Mouse (Mus musculus) brain, embryonic 14.5 days (tissue): ENCODE measurements at regions not wholly inside any gene's neighbourhood (a gene's known extent, or its start where the extent isn't known, plus 50 kb on each side); places are given as distances from the start of the nearest gene placed in this dataset.

Experiments
- DNase-seq: peaks from one replicate; pipeline ENCODE4 v3.0.0-alpha.2; 2011; ENCODE audit warnings: low read depth
- CTCF ChIP-seq: fragments of 200-500 bp; IDR thresholded peaks from 2 replicates; pipeline ENCODE4 v1.5.1; 2012; ENCODE audit warnings: inconsistent platforms, mild to moderate bottlenecking, moderate library complexity, borderline replicate concordance; ENCODE audit not compliant: insufficient read depth, insufficient read length; ENCODE audit errors: extremely low read depth
- POLR2A ChIP-seq: fragments of 200-500 bp; IDR thresholded peaks from 2 replicates; pipeline ENCODE4 v1.6.1; 2012; ENCODE audit warnings: mild to moderate bottlenecking, inconsistent platforms, borderline replicate concordance; ENCODE audit not compliant: poor library complexity, insufficient read depth, insufficient read length, severe bottlenecking; ENCODE audit errors: extremely low read depth

- TF ChIP-seq POLR2A (no peak), CTCF (no peak)
- DNase-seq = no peak
Measured at GRCm38 (mm10) chr2:9650082-9650481, 231.0 kb upstream of the 4930412O13Rik start.

GRCm38 (mm10) chr2:9658880-9659279 lies 222.2 kb upstream of the 4930412O13Rik start:
- TF ChIP-seq POLR2A (no peak), CTCF (no peak)

GRCm38 (mm10) chr2:9669621-9670020 lies 211.4 kb upstream of the 4930412O13Rik start:
- TF ChIP-seq POLR2A (no peak), CTCF (no peak)
- DNase-seq = no peak

More at GRCm38 (mm10) chr2:9658880-9659279, 222.2 kb upstream of the 4930412O13Rik start:
- DNase-seq = no peak

GRCm38 (mm10) chr2:9681691-9682152 lies 199.3 kb upstream of the 4930412O13Rik start:
- DNase-seq = no peak
- no peak for TF ChIP-seq POLR2A
- TF ChIP-seq CTCF = no peak

- DNase-seq = no peak
- TF ChIP-seq CTCF (no peak), POLR2A (no peak)
Measured at GRCm38 (mm10) chr2:9683673-9684210, 197.3 kb upstream of the 4930412O13Rik start.

- TF ChIP-seq POLR2A (no peak), CTCF (no peak)
- DNase-seq = no peak
Measured at GRCm38 (mm10) chr2:9688176-9688575, 192.9 kb upstream of the 4930412O13Rik start.

GRCm38 (mm10) chr2:9689518-9689917 lies 191.5 kb upstream of the 4930412O13Rik start:
- no peak for DNase-seq
- TF ChIP-seq CTCF (no peak), POLR2A (no peak)

GRCm38 (mm10) chr2:9691506-9691905 lies 189.5 kb upstream of the 4930412O13Rik start:
- no peak for DNase-seq
- TF ChIP-seq CTCF = no peak
- no peak for TF ChIP-seq POLR2A

- no peak for DNase-seq
- TF ChIP-seq CTCF (no peak), POLR2A (no peak)
Measured at GRCm38 (mm10) chr2:9691906-9692305, 189.1 kb upstream of the 4930412O13Rik start.

- TF ChIP-seq CTCF (no peak), POLR2A (no peak)
Measured at GRCm38 (mm10) chr2:9693351-9693750, 187.7 kb upstream of the 4930412O13Rik start.

GRCm38 (mm10) chr2:9694178-9694577 lies 186.9 kb upstream of the 4930412O13Rik start:
- peak; percentile 40 for DNase-seq
- TF ChIP-seq POLR2A = no peak
- no peak for TF ChIP-seq CTCF

More at GRCm38 (mm10) chr2:9693351-9693750, 187.7 kb upstream of the 4930412O13Rik start:
- no peak for DNase-seq
